9 mouse cellular contexts compared by ENCODE assay signal in genomic region chr11:4750263-4750662, GRCm38 (mm10). TPM values are rescaled to one million over a fixed set of nuclear protein-coding genes. Genes with fewer than 3 reads are reported as not detected.
DNase-seq lines count a peak whose midpoint lies in the region; ATAC-seq and TF ChIP-seq lines count a peak whose summit lies in the region.
"Had no signal": no experiment of that assay in that cellular context is flagged by ENCODE, and none has a peak within 500 bp of the region (broad histone marks: within the 10 kb centered on the region; RNA-seq: fewer than 3 reads in every experiment).

No protein-coding gene starts in this region.

- TF ChIP-seq POLR2A in liver, adult 2 months (IDR thresholded peaks at IDR 0.05; ENCODE audit: extremely low read depth, insufficient read depth, low read length) = no peak

- H3K4me1 ChIP-seq in liver, adult 2 months (ENCODE audit: control insufficient read depth, insufficient read depth, low read length) = no peaks in the 10 kb centered on the region
- H3K4me1 ChIP-seq in stomach, embryonic 16.5 days (ENCODE audit: control insufficient read depth, insufficient read depth, low read length) = peaks cover 9% of the 10 kb centered on the region; the same call in 1 of the 2 replicates

- no peak overlapping the region for H3K27ac ChIP-seq in liver, adult 2 months (replicated peaks; ENCODE audit: insufficient read depth, low read depth, low read length)
- no peak overlapping the region for H3K27ac ChIP-seq in stomach, embryonic 16.5 days (ENCODE audit: low read length)
- H3K27ac ChIP-seq: heart, embryonic 13.5 days had no signal

- no peaks in the 10 kb centered on the region for H3K36me3 ChIP-seq in liver, adult 2 months (ENCODE audit: control insufficient read depth, insufficient read depth, low read length)
- H3K36me3 ChIP-seq in stomach, embryonic 16.5 days (ENCODE audit: control insufficient read depth, insufficient read depth, low read length) = no peaks in the 10 kb centered on the region
- H3K36me3 ChIP-seq: heart, embryonic 13.5 days had no signal

- peak; percentile 58 for DNase-seq in CD4-positive, CD25-positive, alpha-beta regulatory T cell, adult 2 months (ENCODE audit: low read depth, low spot score)
- DNase-seq in adrenal gland, adult (ENCODE audit: inconsistent age in 2 of 2, low spot score in 1 of 2) = peak; percentile 77 to 90
- peak; percentile 26 for DNase-seq in gastrocnemius, postnatal 25 days
- peak; percentile 4 for DNase-seq in liver, adult 2 months (ENCODE audit: extremely low read depth, low read depth, low spot score)
- no peak for DNase-seq in left cerebral cortex, adult 11 months (ENCODE audit: low spot score)
- no peak for DNase-seq in cerebellum, adult 11-12 months

- H3K4me3 ChIP-seq in liver, adult 2 months (ENCODE audit: insufficient read depth, low read depth, low read length) = no peak overlapping the region
- H3K4me3 ChIP-seq in stomach, embryonic 16.5 days (replicated peaks; ENCODE audit: low read length) = no peak overlapping the region
- H3K4me3 ChIP-seq: heart, embryonic 13.5 days had no signal

- H3K9ac ChIP-seq in liver, adult 2 months (ENCODE audit: low read depth, low read length) = no peak overlapping the region
- H3K9ac ChIP-seq in stomach, embryonic 16.5 days (ENCODE audit: low read length) = no peak overlapping the region
- H3K9ac ChIP-seq: heart, embryonic 13.5 days had no signal

- no peaks in the 10 kb centered on the region for H3K79me2 ChIP-seq in liver, adult 2 months (ENCODE audit: control insufficient read depth, insufficient read depth, low read length)

- H3K4me2 ChIP-seq in stomach, embryonic 16.5 days (ENCODE audit: low read depth, low read length) = no peak overlapping the region
- H3K4me2 ChIP-seq: heart, embryonic 13.5 days had no signal

- no peak for TF ChIP-seq CTCF in liver, adult 2 months (IDR thresholded peaks at IDR 0.05; ENCODE audit: low read depth, low read length)

- H3K9me3 ChIP-seq in stomach, embryonic 16.5 days (replicated peaks; ENCODE audit: control insufficient read depth, low read length) = peaks cover 5% of the 10 kb centered on the region; the same call in 1 of the 2 replicates

- ATAC-seq in CD4-positive, CD25-positive, alpha-beta regulatory T cell, adult 4 months = no peak
- ATAC-seq in stomach, embryonic 16.5 days (ENCODE audit: insufficient read depth, low FRiP score) = peak; percentile 50; the same call in 1 of the 2 replicates

- 8% methylated on average over 9 of the region's 9 CpGs for WGBS in liver, adult 2 months
- 4% methylated on average over 9 of the region's 9 CpGs for WGBS in stomach, embryonic 16.5 days

- H3K27me3 ChIP-seq in liver, adult 2 months (ENCODE audit: control insufficient read depth, insufficient read depth, low read length) = peaks cover 13% of the 10 kb centered on the region; the same call in 1 of the 2 replicates
- H3K27me3 ChIP-seq in stomach, embryonic 16.5 days (ENCODE audit: control insufficient read depth, insufficient read depth, low read length) = peaks cover 49% of the 10 kb centered on the region

RNA-seq across cellular contexts. Expression of gene Cabp7, which starts 3.7 kb away (rescaled TPM):
- under 1 TPM in 1 of 2 experiments, not detected in 1; 0.24 TPM for polyA plus RNA-seq in CD4-positive, CD25-positive, alpha-beta regulatory T cell, adult 4 months (2017; shearing (Covaris generic))
- under 1 TPM; 0.64 to 0.80 TPM for total RNA-seq in gastrocnemius, postnatal 25 days (2021)
- total RNA-seq in liver, adult 2 months (2014; rRNA removed) = not detected in 2 replicates
- polyA plus RNA-seq in liver, adult 2 months (2012; rRNA removed) = not detected in 2 replicates
- 0.15 and 0.27 TPM in 2 replicates for polyA plus RNA-seq in stomach, embryonic 16.5 days (2015; fragmentation: Nextera tagmentation; extraction: Ambion mirVana)
- polyA plus RNA-seq: heart, embryonic 13.5 days had no signal

RNA-seq across cellular contexts. Expression of gene Zmat5, which starts 45.8 kb away (rescaled TPM):
- 100 to 1,000 TPM; 133 to 152 TPM for polyA plus RNA-seq in CD4-positive, CD25-positive, alpha-beta regulatory T cell, adult 4 months (2017; shearing (Covaris generic))
- 10 to 100 TPM; 20.4 to 20.9 TPM for total RNA-seq in gastrocnemius, postnatal 25 days (2021)
- 3.6 and 5.1 TPM in 2 replicates for total RNA-seq in liver, adult 2 months (2014; rRNA removed)
- polyA plus RNA-seq in liver, adult 2 months (2012; rRNA removed) = 13.8 and 17.5 TPM in 2 replicates
- polyA plus RNA-seq in stomach, embryonic 16.5 days (2015; fragmentation: Nextera tagmentation; extraction: Ambion mirVana) = 61.4 and 68.2 TPM in 2 replicates

RNA-seq across cellular contexts. Expression of gene Uqcr10, which starts 46.1 kb away (rescaled TPM):
- 100 to 1,000 TPM; 400 to 440 TPM for polyA plus RNA-seq in CD4-positive, CD25-positive, alpha-beta regulatory T cell, adult 4 months (2017; shearing (Covaris generic))
- 1,000 to 10,000 TPM in 1 of 2 experiments, 100 to 1,000 TPM in 1; 996 to 1,016 TPM for total RNA-seq in gastrocnemius, postnatal 25 days (2021)
- total RNA-seq in liver, adult 2 months (2014; rRNA removed) = 702 and 886 TPM in 2 replicates
- polyA plus RNA-seq in liver, adult 2 months (2012; rRNA removed) = 568 and 709 TPM in 2 replicates
- polyA plus RNA-seq in stomach, embryonic 16.5 days (2015; fragmentation: Nextera tagmentation; extraction: Ambion mirVana) = 963 and 971 TPM in 2 replicates

Comparison
In these comparisons a context has a peak if more than half of its experiments do, and no peak if none do; other contexts are left out.
1. DNase-seq: peak in CD4-positive, CD25-positive, alpha-beta regulatory T cell, adult 2 months (single experiment), adrenal gland, adult (2 of 2), gastrocnemius, postnatal 25 days (single experiment) and liver, adult 2 months (single experiment); none in left cerebral cortex, adult 11 months (single experiment) and cerebellum, adult 11-12 months (single experiment).